Mouse (Mus musculus) hindbrain, embryonic 16.5 days (tissue): Measurements from ENCODE around the gene Gm11565. TPM values are rescaled to one million over a fixed set of nuclear protein-coding genes. Genes with fewer than 3 reads are reported as not detected.

ENCODE experiments used
- polyA plus RNA-seq: library from polyadenylated mRNA; unstranded; fragments of >200 nt; fragmentation: Nextera tagmentation; extraction: Ambion mirVana; gene quantifications from 2 replicates; pipeline ENCODE4 v1.2.1, GENCODE M21; 2015

The Gm11565 gene
- polyA plus RNA-seq, 1 experiment from 2014 or later, result not detected

Other genes starting within 250 kb of the Gm11565 start
- gene Krtap4-6, start 248.8 kb upstream of the Gm11565 start, polyA plus RNA-seq, result not detected in 2 replicates
- not detected in 2 replicates for gene Gm14190, start 224.0 kb upstream of the Gm11565 start, polyA plus RNA-seq
- gene Gm14180, start 180.5 kb upstream of the Gm11565 start, polyA plus RNA-seq, result not detected in 2 replicates
- gene Gm11595, start 141.8 kb upstream of the Gm11565 start, polyA plus RNA-seq, result not detected in 2 replicates
- not detected in 2 replicates for gene Krtap4-8, start 134.0 kb upstream of the Gm11565 start, polyA plus RNA-seq
- not detected in 2 replicates for gene Krtap4-9, start 129.6 kb upstream of the Gm11565 start, polyA plus RNA-seq
- gene Gm11596, start 121.3 kb upstream of the Gm11565 start, polyA plus RNA-seq, result not detected in 2 replicates
- gene Gm11569, start 115.8 kb upstream of the Gm11565 start, polyA plus RNA-seq, result not detected in 2 replicates
- not detected in 2 replicates for gene Gm11554, start 110.3 kb upstream of the Gm11565 start, polyA plus RNA-seq
- not detected in 2 replicates for gene Krtap4-13, start 104.9 kb upstream of the Gm11565 start, polyA plus RNA-seq
- gene Gm11564, start 99.1 kb upstream of the Gm11565 start, polyA plus RNA-seq, result not detected in 2 replicates
- gene 2300003K06Rik, start 76.7 kb upstream of the Gm11565 start, polyA plus RNA-seq, result not detected in 2 replicates
- not detected in 2 replicates for gene Krtap4-16, start 63.1 kb upstream of the Gm11565 start, polyA plus RNA-seq
- not detected in 2 replicates for gene Gm11568, start 56.8 kb upstream of the Gm11565 start, polyA plus RNA-seq
- not detected in 2 replicates for gene Gm11559, start 50.3 kb upstream of the Gm11565 start, polyA plus RNA-seq
- not detected in 2 replicates for gene Krtap9-1, start 41.4 kb upstream of the Gm11565 start, polyA plus RNA-seq
- gene Gm11567, start 35.6 kb upstream of the Gm11565 start, polyA plus RNA-seq, result not detected in 2 replicates
- gene Krtap31-1, start 6.8 kb upstream of the Gm11565 start, polyA plus RNA-seq, result not detected in 2 replicates
- gene Krtap31-2, start 21.5 kb downstream of the Gm11565 start, polyA plus RNA-seq, result not detected in 2 replicates
- gene Krtap9-5, start 33.7 kb downstream of the Gm11565 start, polyA plus RNA-seq, result not detected in 2 replicates
- not detected in 2 replicates for gene Krtap29-1, start 64.3 kb downstream of the Gm11565 start, polyA plus RNA-seq
- gene Krtap16-1, start 71.8 kb downstream of the Gm11565 start, polyA plus RNA-seq, result 0.15 TPM in 1 of 2 replicates, not detected in the other
- gene Krtap17-1, start 79.2 kb downstream of the Gm11565 start, polyA plus RNA-seq, result 1.1 and 1.7 TPM in 2 replicates
- not detected in 2 replicates for gene Krt33a, start 101.5 kb downstream of the Gm11565 start, polyA plus RNA-seq
- gene Krt33b, start 115.1 kb downstream of the Gm11565 start, polyA plus RNA-seq, result 0.12 and 0.13 TPM in 2 replicates
- not detected in 2 replicates for gene Krt34, start 126.8 kb downstream of the Gm11565 start, polyA plus RNA-seq
- not detected in 2 replicates for gene Krt31, start 135.8 kb downstream of the Gm11565 start, polyA plus RNA-seq
- gene Krt32, start 173.5 kb downstream of the Gm11565 start, polyA plus RNA-seq, result not detected in 2 replicates
- gene Krt35, start 181.5 kb downstream of the Gm11565 start, polyA plus RNA-seq, result not detected in 2 replicates
- gene Krt36, start 190.9 kb downstream of the Gm11565 start, polyA plus RNA-seq, result not detected in 2 replicates
- gene Krt13, start 206.8 kb downstream of the Gm11565 start, polyA plus RNA-seq, result 0.09 and 0.26 TPM in 2 replicates
- gene Krt15, start 221.2 kb downstream of the Gm11565 start, polyA plus RNA-seq, result 0.69 and 1.0 TPM in 2 replicates
- 2.3 and 3.0 TPM in 2 replicates for gene Krt19, start 233.9 kb downstream of the Gm11565 start, polyA plus RNA-seq